Mouse (Mus musculus) limb, embryonic 11.5 days (tissue): Measurements from ENCODE around the gene Ccdc174. TPM values are rescaled to one million over a fixed set of nuclear protein-coding genes. Genes with fewer than 3 reads are reported as not detected.

Source experiments
- ATAC-seq: fragments of 200-750 bp; cut with Nextera tagmentation; 2 replicates; pipeline ENCODE4 v1.8.0; 2017; ENCODE audit warnings: low read depth; ENCODE audit not compliant: insufficient number of reproducible peaks, low FRiP score, low TSS enrichment
- DNase-seq: peaks from one replicate; pipeline ENCODE4 v3.0.0-alpha.2; 2015; ENCODE audit warnings: low spot score
- H3K27ac ChIP-seq: fragments of 300-500 bp; sonication (generic); replicated peaks from 2 replicates; pipeline ENCODE4 v1.5.1; 2014; ENCODE audit warnings: low read depth, mild to moderate bottlenecking, low read length
- H3K27me3 ChIP-seq: fragments of 300-500 bp; sonication (generic); 2 replicates; pipeline ENCODE4 v1.6.1; 2014; ENCODE audit warnings: mild to moderate bottlenecking, low read length, mixed read lengths; ENCODE audit not compliant: control insufficient read depth, insufficient read depth
- H3K36me3 ChIP-seq: fragments of 300-500 bp; sonication (generic); 2 replicates; pipeline ENCODE4 v1.6.1; 2014; ENCODE audit warnings: mild to moderate bottlenecking, low read length, moderate library complexity, mixed read lengths; ENCODE audit not compliant: control insufficient read depth, insufficient read depth
- H3K4me1 ChIP-seq: fragments of 300-500 bp; sonication (generic); 2 replicates; pipeline ENCODE4 v1.6.1; 2014; ENCODE audit warnings: low read length, mixed read lengths; ENCODE audit not compliant: control insufficient read depth, insufficient read depth
- H3K4me2 ChIP-seq: fragments of 300-500 bp; sonication (generic); 2 replicates; pipeline ENCODE4 v1.6.1; 2014; ENCODE audit warnings: low read depth, mild to moderate bottlenecking, moderate library complexity; ENCODE audit not compliant: severe bottlenecking
- H3K4me3 ChIP-seq: fragments of 300-500 bp; sonication (generic); 2 replicates; pipeline ENCODE4 v1.5.1; 2014; ENCODE audit warnings: low read depth, low read length
- H3K9ac ChIP-seq: fragments of 300-500 bp; sonication (generic); 2 replicates; pipeline ENCODE4 v1.6.1; 2014; ENCODE audit warnings: mild to moderate bottlenecking, low read length
- H3K9me3 ChIP-seq: fragments of 300-500 bp; sonication (generic); 2 replicates; pipeline ENCODE4 v1.6.1; 2016; ENCODE audit warnings: low read length; ENCODE audit not compliant: control insufficient read depth
- WGBS: fragments of 180-500 bp; shearing (Covaris S2); extraction: QIAGEN DNeasy Blood & Tissue Kit; methylation state at CpG from one replicate; pipeline ENCODE4 v1.1.7; 2014; 5-methylcytosine and 5-hydroxymethylcytosine counted together
- polyA plus RNA-seq: library from polyadenylated mRNA; unstranded; fragments of >200 nt; fragmentation: Nextera tagmentation; extraction: Ambion mirVana; gene quantifications from 2 replicates; pipeline ENCODE4 v1.2.1, GENCODE M21; 2014

Ccdc174 gene
- polyA plus RNA-seq, 1 experiment from 2014 or later = 43.3 TPM

GRCm38 (mm10) chr6:91862848-91863247 lies 15.0 kb upstream of the Ccdc174 start:
- DNase-seq (no peak), ATAC-seq (no peak)
- H3K27ac ChIP-seq = no peak overlapping the region
- H3K4me3 ChIP-seq = no peak overlapping the region
- no peaks in the 10 kb centered on the region for H3K4me1 ChIP-seq
- no peaks in the 10 kb centered on the region for H3K9me3 ChIP-seq
- H3K9ac ChIP-seq = no peak overlapping the region
- H3K4me2 ChIP-seq = no peak overlapping the region
- H3K36me3 ChIP-seq = no peaks in the 10 kb centered on the region
- H3K27me3 ChIP-seq = no peaks in the 10 kb centered on the region

- H3K36me3 ChIP-seq = no peaks in the 10 kb centered on the region
- no peak for DNase-seq
- ATAC-seq = no peak
- no peak overlapping the region for H3K27ac ChIP-seq
- no peak overlapping the region for H3K4me2 ChIP-seq
- H3K9me3 ChIP-seq = no peaks in the 10 kb centered on the region
- H3K9ac ChIP-seq = no peak overlapping the region
- 76% methylated on average over 5 of the region's 5 CpGs for WGBS
- no peaks in the 10 kb centered on the region for H3K4me1 ChIP-seq
- no peaks in the 10 kb centered on the region for H3K27me3 ChIP-seq
- H3K4me3 ChIP-seq = no peak overlapping the region
Measured at GRCm38 (mm10) chr6:91864595-91864994, 13.3 kb upstream of the Ccdc174 start.

GRCm38 (mm10) chr6:91865601-91866000 lies 12.3 kb upstream of the Ccdc174 start:
- no peak overlapping the region for H3K9ac ChIP-seq
- H3K36me3 ChIP-seq = no peaks in the 10 kb centered on the region
- H3K4me2 ChIP-seq = no peak overlapping the region
- H3K27me3 ChIP-seq = no peaks in the 10 kb centered on the region
- H3K4me3 ChIP-seq = no peak overlapping the region
- no peaks in the 10 kb centered on the region for H3K4me1 ChIP-seq
- no peaks in the 10 kb centered on the region for H3K9me3 ChIP-seq
- WGBS = 83% methylated on average over 11 of the region's 11 CpGs
- DNase-seq = no peak
- no peak for ATAC-seq
- no peak overlapping the region for H3K27ac ChIP-seq

DNA sequence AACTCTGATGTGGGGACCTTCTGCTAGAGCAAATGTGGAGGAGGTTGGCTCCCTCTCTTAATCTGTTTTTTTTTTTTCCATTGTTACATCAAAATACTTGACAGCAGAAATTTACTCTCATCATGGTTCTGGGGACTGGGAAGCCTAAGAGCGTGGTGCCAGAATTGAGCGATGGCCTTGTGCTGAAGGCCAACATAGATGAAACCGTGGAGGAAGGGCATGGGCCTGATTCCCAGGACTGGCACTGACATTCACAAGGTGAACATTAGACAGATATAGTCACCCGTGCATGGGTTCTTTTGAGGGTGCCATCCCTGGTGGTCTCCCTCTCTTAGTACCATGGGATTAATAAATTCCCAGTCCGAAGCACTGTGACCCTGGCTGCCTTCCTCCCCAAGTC lies 9.8 kb upstream of the Ccdc174 start:
- no peak overlapping the region for H3K4me3 ChIP-seq
- H3K9ac ChIP-seq = no peak overlapping the region
- no peaks in the 10 kb centered on the region for H3K27me3 ChIP-seq
- DNase-seq = no peak
- ATAC-seq = no peak
- no peaks in the 10 kb centered on the region for H3K4me1 ChIP-seq
- no peaks in the 10 kb centered on the region for H3K9me3 ChIP-seq
- WGBS = 98% methylated on average over 5 of the region's 5 CpGs
- no peaks in the 10 kb centered on the region for H3K36me3 ChIP-seq
- H3K27ac ChIP-seq = no peak overlapping the region
- no peak overlapping the region for H3K4me2 ChIP-seq

GRCm38 (mm10) chr6:91872781-91873180 lies 5.1 kb upstream of the Ccdc174 start:
- Histone ChIP-seq H3K4me2 (no peak overlapping the region), H3K27ac (no peak overlapping the region), H3K4me1 (no peaks in the 10 kb centered on the region), H3K9ac (no peak overlapping the region), H3K9me3 (no peaks in the 10 kb centered on the region), H3K4me3 (no peak overlapping the region), H3K36me3 (no peaks in the 10 kb centered on the region), H3K27me3 (no peaks in the 10 kb centered on the region)
- no peak for DNase-seq
- 72% methylated on average over 2 of the region's 2 CpGs for WGBS
- no peak for ATAC-seq

- 86% methylated on average over 2 of the region's 2 CpGs for WGBS
- H3K36me3 ChIP-seq = peaks cover 5% of the 10 kb centered on the region
- ATAC-seq (no peak), DNase-seq (no peak)
- H3K9ac ChIP-seq = no peak overlapping the region
- no peak overlapping the region for H3K4me3 ChIP-seq
- H3K27ac ChIP-seq = no peak overlapping the region
- peaks cover 1% of the 10 kb centered on the region for H3K4me1 ChIP-seq
- H3K4me2 ChIP-seq = no peak overlapping the region
- H3K9me3 ChIP-seq = no peaks in the 10 kb centered on the region
- H3K27me3 ChIP-seq = no peaks in the 10 kb centered on the region
Measured at GRCm38 (mm10) chr6:91883859-91884258, 6.0 kb downstream of the Ccdc174 start.

DNA sequence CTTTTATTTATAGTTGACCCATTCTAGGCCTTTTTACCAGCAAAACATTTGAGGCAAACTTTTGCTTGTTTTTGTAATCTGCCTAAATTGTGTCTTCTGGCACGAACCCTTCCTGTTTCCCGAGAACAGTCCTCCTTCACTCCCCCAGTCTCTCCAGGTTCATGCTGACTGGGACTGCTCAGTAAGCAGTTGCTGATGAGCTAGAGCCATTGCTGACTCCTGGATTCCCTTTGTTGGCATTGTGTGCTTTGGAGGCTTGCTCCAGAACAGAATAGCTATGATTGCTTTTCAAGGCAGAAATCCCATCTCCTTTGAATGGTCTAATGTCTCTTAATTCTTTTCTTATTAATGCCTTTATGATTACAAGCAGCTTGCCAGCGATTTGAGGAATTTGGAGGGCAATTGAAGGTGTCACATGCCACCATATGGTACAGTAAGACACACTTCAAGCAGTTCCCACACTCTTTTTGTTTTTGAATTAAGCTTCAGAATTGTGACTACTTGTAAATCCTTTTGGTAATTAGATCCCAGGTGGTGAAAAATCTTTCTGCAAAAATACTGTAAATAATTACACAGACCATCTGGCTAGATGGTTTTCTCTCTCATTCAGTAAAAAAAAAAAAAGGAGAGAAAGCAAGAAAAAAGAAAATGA lies 11.5 kb downstream of the Ccdc174 start:
- Histone ChIP-seq H3K36me3 (peaks cover 12% of the 10 kb centered on the region), H3K9ac (no peak overlapping the region), H3K27me3 (no peaks in the 10 kb centered on the region), H3K9me3 (no peaks in the 10 kb centered on the region), H3K4me2 (no peak overlapping the region), H3K27ac (no peak overlapping the region), H3K4me1 (no peaks in the 10 kb centered on the region), H3K4me3 (no peak overlapping the region)
- DNase-seq (no peak), ATAC-seq (no peak)
- WGBS = 67% methylated on average over 3 of the region's 3 CpGs

GRCm38 (mm10) chr6:91890615-91891014 lies 12.8 kb downstream of the Ccdc174 start:
- no peak overlapping the region for H3K9ac ChIP-seq
- H3K9me3 ChIP-seq = no peaks in the 10 kb centered on the region
- H3K27me3 ChIP-seq = no peaks in the 10 kb centered on the region
- no peak for ATAC-seq
- DNase-seq = no peak
- no peak overlapping the region for H3K27ac ChIP-seq
- 86% methylated on average over 5 of the region's 5 CpGs for WGBS
- peaks cover 14% of the 10 kb centered on the region for H3K36me3 ChIP-seq
- H3K4me3 ChIP-seq = no peak overlapping the region
- no peaks in the 10 kb centered on the region for H3K4me1 ChIP-seq
- no peak overlapping the region for H3K4me2 ChIP-seq

GRCm38 (mm10) chr6:91891776-91892175 lies 13.9 kb downstream of the Ccdc174 start:
- no peak overlapping the region for H3K4me3 ChIP-seq
- DNase-seq (no peak), ATAC-seq (no peak)
- H3K27me3 ChIP-seq = no peaks in the 10 kb centered on the region
- H3K27ac ChIP-seq = no peak overlapping the region
- H3K4me2 ChIP-seq = no peak overlapping the region
- no peak overlapping the region for H3K9ac ChIP-seq
- no peaks in the 10 kb centered on the region for H3K4me1 ChIP-seq
- peaks cover 16% of the 10 kb centered on the region for H3K36me3 ChIP-seq
- H3K9me3 ChIP-seq = no peaks in the 10 kb centered on the region
- WGBS = 96% methylated on average over 2 of the region's 2 CpGs
